Comparison of ENCODE assay signal across 17 mouse cellular contexts in the genomic region with DNA sequence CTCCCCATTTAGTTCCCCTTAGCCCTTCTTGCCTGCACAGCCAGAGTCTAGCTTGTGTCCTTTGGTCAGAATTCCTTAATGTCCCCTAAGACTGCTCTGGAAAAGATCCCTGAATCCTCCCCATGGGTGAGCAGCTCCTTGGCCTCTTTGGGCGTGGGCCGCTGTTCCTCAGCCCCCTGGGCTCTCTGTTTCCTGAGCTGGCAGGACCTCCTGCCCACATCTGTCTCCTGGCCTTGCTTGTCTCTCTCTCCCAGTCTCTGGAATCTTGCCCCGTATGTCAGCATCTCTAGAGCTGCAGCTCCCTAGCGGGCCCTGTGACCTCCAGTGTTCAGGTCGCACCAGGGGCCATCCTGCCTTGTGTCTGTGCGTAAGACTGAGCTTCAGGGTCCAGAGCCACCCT. TPM values are rescaled to one million over a fixed set of nuclear protein-coding genes. Genes with fewer than 3 reads are reported as not detected.
DNase-seq lines count a peak whose midpoint lies in the region; ATAC-seq lines count a peak whose summit lies in the region.
"Had no signal": no experiment of that assay in that cellular context is flagged by ENCODE, and none has a peak within 500 bp of the region (broad histone marks: within the 10 kb centered on the region; RNA-seq: fewer than 3 reads in every experiment).

No protein-coding gene starts in this region.

- no peak for ATAC-seq in neural tube, embryonic 13.5 days (ENCODE audit: low read depth)
- ATAC-seq: CD4-positive, CD25-positive, alpha-beta regulatory T cell, adult 4 months had no signal

- peaks cover 44% of the 10 kb centered on the region for H3K4me1 ChIP-seq in neural tube, embryonic 13.5 days (replicated peaks)
- H3K4me1 ChIP-seq in limb, embryonic 10.5 days, result peaks cover 52% of the 10 kb centered on the region
- H3K4me1 ChIP-seq: liver, embryonic 13.5 days had no signal

- H3K27me3 ChIP-seq in neural tube, embryonic 13.5 days, result no peaks in the 10 kb centered on the region
- H3K27me3 ChIP-seq in limb, embryonic 10.5 days (ENCODE audit: low read depth, poor library complexity, severe bottlenecking), result no peaks in the 10 kb centered on the region
- H3K27me3 ChIP-seq: liver, embryonic 13.5 days had no signal

- H3K4me2 ChIP-seq in neural tube, embryonic 13.5 days, result no peak overlapping the region
- H3K4me2 ChIP-seq: liver, embryonic 13.5 days had no signal

- no peaks in the 10 kb centered on the region for H3K9me3 ChIP-seq in neural tube, embryonic 13.5 days
- H3K9me3 ChIP-seq in limb, embryonic 10.5 days (replicated peaks), result no peaks in the 10 kb centered on the region
- H3K9me3 ChIP-seq: liver, embryonic 13.5 days had no signal

- 68% methylated on average over 6 of the region's 6 CpGs for WGBS in neural tube, embryonic 13.5 days
- WGBS in limb, embryonic 10.5 days, result 51% methylated on average over 6 of the region's 6 CpGs

- peak; percentile 94 for DNase-seq in heart, adult 11 months
- no peak for DNase-seq in heart, postnatal 36 days
- DNase-seq in neural tube, embryonic 10.5 days (ENCODE audit: extremely low spot score, low spot score), result no peak
- DNase-seq in limb, embryonic 10.5 days (ENCODE audit: low spot score), result no peak
- DNase-seq in right cerebral cortex, adult 18-20 months, result no peak
- DNase-seq in right cerebral cortex, adult 2 months (ENCODE audit: low spot score in 2 of 2), result no peak
- DNase-seq: adrenal gland, postnatal 25 days; cerebellum, postnatal 10 days; embryo, embryonic 11 days; heart, postnatal 10 days; kidney, adult 18-20 months; kidney, postnatal 4 days; liver, embryonic 13.5 days had no signal

- H3K9ac ChIP-seq in neural tube, embryonic 13.5 days, result no peak overlapping the region
- H3K9ac ChIP-seq: liver, embryonic 13.5 days had no signal

- intact Hi-C loops in heart, postnatal 36 days (cut with DNase I), result no loop called here

- no peak overlapping the region for H3K4me3 ChIP-seq in neural tube, embryonic 13.5 days
- H3K4me3 ChIP-seq in limb, embryonic 10.5 days, result no peak overlapping the region
- H3K4me3 ChIP-seq: heart, adult 2 months; liver, embryonic 13.5 days had no signal

- peak overlapping the region; percentile 5; the same call in 1 of the 2 replicates for H3K27ac ChIP-seq in neural tube, embryonic 13.5 days (replicated peaks)
- peak overlapping the region; percentile 71 for H3K27ac ChIP-seq in limb, embryonic 10.5 days
- H3K27ac ChIP-seq: heart, adult 2 months; liver, embryonic 13.5 days had no signal

- H3K36me3 ChIP-seq in neural tube, embryonic 13.5 days, result no peaks in the 10 kb centered on the region
- no peaks in the 10 kb centered on the region for H3K36me3 ChIP-seq in limb, embryonic 10.5 days
- H3K36me3 ChIP-seq: liver, embryonic 13.5 days had no signal

RNA-seq across cellular contexts. Expression of a gene that starts 40.4 kb away (rescaled TPM):
- under 1 TPM; 0.51 to 0.89 TPM for total RNA-seq in heart, postnatal 36 days (2021)
- polyA plus RNA-seq in neural tube, embryonic 13.5 days (2015; fragmentation: Nextera tagmentation; extraction: Ambion mirVana), result 4,054 and 4,218 TPM in 2 replicates
- 2,112 and 2,427 TPM in 2 replicates for polyA plus RNA-seq in limb, embryonic 10.5 days (2016; fragmentation: Nextera tagmentation; extraction: Ambion mirVana)
- total RNA-seq: megakaryocyte progenitor cell, adult 5-6 weeks had no signal

RNA-seq across cellular contexts. Expression of a gene that starts 51.6 kb away (rescaled TPM):
- total RNA-seq in heart, postnatal 36 days (2021), result 10 to 100 TPM; 46.0 to 53.7 TPM
- 165 TPM in 2 replicates for polyA plus RNA-seq in neural tube, embryonic 13.5 days (2015; fragmentation: Nextera tagmentation; extraction: Ambion mirVana)
- polyA plus RNA-seq in limb, embryonic 10.5 days (2016; fragmentation: Nextera tagmentation; extraction: Ambion mirVana), result 58.0 and 66.9 TPM in 2 replicates
